Mouse (Mus musculus) embryo, embryonic 11 days (tissue): Measurements from ENCODE around the gene Arrdc2.

ENCODE experiments used
- DNase-seq: peaks from one replicate; pipeline ENCODE4 v3.0.0-alpha.2; 2015

Gene Arrdc2

DNA sequence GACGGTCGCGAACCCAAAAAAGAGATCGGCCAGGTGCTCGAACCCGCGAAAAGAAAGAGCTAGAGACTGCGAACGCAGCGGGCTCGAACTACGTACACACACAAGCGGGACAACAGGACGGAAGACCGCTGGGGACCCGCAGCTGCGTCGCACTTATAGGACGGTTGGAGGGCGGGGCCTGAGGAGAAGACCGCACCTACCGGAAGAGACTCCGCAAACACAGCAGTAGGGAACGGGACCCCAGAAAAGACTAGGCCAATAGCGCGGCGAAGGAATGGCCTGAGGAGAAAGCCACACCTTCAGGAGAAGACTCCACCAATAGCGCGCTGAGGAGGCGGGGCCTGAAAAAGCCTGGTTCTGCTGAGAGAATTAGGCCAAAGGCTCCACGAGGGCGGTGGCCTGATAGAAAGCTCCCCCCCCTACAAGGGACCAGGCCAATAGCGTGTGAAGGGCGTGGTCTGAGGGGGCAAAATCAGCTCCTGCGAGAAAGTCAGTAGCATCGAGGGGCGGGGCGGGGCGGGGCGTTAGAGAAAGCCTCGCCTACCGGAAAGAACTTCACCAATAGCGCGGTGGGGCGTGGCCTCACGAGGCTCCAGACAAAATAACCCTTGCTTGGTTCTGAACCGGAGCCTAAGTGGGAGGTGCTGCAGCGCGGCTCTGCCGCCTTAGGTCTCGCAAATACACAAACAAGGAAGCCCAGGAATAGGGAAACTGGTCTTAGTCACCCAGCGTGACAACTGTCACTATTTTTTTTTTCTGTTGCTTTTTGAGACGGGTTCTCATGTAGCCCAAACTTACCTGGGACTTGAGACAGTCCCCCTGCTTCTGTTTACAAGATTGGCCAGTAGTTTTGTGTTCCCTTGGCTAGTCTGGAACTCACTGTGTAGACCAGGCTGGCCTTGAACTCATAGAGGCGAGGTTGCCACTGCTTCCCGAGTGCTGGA is at the start of gene Arrdc2:
Arrdc2 (minus strand) TSS at position 313 of the 944 bp plus-strand sequence.
- peak; percentile 100 for DNase-seq

DNA sequence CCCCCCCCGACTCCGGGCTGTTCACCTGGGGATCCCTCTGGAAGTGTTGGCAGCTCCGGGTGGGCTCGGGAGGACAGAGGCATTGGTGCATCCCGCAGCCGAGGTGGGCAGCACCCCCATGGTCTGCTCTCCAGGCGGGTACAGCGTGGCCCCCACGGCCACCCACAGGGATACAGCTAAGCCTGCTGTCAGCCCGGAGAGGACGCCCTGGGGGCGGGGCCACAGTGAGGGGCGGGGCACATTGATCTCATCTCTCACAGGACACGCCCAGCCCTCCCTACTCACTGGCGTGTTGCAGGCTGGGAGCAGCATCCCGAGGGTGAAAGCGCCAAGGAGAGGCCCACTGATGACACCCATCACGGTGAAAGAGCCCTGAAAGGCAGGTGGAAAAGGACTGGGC is 48.1 kb upstream of the Arrdc2 start:
- peak; percentile 58 for DNase-seq

DNA sequence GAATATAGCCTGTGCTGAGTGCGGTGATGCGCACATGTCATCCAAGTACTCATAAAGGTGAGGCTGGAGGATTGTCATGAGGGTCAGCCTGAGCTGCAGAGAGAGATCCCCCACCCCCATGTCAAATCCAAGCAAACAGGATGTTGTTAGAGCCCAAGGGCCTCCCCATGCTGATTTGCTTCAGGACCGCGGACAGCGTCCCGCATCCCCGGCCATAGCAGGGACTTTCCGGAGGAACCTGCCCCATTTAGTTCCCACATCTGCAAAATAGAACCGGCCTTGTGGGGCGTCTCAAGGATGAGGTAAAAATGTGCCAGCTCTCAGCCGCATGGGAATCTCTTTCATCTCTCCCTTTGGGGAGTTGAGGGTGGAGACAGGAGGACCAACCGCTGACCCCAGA is 46.1 kb upstream of the Arrdc2 start:
- peak; percentile 69 for DNase-seq

DNA sequence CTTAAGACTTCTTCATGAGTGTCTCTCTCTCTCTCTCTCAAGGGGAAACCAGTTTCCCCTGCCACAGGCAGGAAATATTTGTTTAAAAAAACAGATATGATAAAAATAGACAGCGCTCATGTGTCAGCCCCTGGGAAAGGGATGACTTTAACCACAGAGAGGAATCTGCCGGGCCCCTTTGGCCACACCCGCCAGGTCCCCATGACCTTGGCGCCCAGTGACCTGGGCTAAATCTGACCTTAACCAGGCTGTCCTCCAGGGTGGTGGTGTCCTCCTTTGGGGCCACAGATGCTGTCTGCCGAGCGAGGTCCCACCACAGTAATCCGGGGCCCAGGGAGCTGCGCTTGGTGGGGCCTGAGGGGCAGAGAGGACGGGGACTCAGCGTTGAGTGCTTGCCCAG is 45.2 kb upstream of the Arrdc2 start:
- DNase-seq = no peak

DNA sequence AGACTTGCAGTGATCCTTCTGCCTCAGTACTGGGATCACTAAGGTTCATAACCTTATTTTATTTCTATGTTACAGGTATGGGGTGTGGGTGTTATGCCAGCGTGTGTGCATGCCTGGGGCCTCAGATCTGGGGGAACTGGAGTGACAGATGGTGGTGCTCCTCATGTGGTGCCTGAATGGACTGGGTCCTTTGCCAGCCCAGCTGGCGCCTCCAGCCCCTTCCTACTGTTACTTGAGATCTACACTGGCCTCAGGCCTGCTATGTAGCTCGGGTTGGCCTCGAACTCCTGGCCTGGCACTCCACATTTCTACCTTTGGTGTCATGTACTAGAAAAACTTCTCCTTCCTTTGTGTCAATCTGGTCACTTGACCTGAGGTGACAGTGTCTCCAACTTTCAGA is 44.7 kb upstream of the Arrdc2 start:
- DNase-seq = no peak

DNA sequence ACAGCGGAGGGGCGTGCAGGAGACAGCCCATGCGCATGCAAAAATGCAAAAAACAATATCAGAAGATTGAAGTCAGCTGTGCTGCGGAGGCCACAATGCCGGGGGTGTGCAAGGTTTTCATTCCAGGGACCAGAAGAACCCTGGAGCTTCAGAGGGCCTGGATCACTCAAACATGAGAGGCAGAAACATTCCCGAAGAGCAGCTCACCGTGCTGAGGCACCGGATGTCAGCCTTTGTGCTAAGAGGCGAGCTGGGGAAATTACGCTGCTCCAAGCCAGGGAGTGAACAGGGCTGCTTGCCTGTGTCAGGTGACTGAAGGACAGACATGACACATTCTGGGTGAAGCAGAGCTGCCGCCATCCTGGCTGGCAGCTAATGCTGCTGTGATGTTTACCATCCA is 41.0 kb upstream of the Arrdc2 start:
- DNase-seq = no peak

DNA sequence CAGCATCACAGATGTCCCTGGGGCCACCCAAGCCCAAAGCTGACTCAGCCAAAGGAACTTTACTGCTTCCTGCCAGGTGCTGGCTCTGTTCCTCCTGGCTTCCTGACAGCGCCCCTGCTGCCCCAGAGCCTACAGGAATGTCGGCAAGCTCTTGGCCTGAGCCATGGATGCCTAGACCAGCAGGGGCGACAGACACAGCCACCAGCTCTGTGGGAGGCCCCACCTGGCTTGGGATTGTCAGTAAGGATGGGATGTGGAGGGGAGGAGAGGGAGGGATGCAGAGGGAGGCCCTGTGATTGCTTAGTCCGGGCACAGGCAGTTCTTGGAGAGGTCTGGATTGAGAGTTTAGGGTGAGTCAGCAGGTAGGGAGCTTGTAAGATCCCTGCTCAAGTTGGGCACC is 40.6 kb upstream of the Arrdc2 start:
- DNase-seq = no peak

DNA sequence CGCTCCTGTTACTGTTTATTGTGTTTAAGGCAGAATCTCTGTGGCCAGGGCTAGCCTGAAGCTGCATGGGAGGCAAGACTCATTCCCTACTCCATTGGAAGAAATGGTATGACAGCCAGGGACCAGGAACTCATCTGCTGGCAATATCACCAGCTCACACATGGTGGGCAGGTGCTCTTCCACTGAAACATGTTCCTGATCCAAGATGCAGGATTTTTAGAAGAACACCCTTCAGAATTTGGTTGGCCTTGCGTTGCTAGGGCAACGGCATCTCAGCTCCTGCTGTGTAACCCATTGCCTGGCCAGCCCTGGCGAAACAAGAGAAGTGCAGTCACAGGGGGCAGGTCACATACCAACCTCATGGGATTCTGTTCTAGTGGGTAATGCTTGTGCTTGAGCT is 40.0 kb upstream of the Arrdc2 start:
- no peak for DNase-seq

DNA sequence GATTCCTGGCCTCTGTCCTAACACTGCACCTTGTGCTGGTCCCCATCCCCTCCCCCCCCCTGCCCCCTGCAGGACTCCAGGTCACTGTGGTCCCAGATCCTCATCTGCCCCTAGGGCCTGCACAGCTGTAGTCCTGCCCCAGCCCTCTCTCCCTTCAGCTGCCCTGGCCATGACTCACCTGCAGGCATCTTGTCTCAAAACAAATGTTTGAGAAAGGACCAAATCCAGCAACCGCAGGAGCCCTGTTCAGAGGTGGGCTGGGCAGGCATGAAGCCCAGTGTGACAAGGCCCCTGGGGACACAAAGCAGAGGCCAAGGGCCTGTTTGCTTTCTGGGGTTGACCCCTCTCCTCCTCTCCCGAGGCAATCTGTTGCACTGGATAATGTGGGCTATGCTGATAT is 38.7 kb upstream of the Arrdc2 start:
- DNase-seq = no peak

DNA sequence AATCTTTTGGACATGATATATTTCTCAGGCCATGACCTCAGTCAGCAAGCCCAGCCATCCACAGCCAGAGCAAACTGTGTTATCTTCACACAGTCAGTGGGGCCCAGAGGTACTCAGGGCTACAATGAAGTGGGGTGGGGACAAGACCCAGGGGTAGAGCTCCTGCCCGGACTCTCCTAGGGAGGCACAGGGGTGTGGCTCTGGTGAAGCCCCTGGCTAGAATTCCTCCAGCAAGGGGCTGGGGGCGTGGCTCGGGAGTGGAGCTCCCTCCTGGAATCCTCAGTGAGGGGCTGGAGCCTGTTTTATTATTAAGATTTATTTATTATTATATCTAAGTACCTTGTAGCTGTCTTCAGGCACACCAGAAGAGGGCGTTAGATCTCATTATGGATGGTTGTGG is 36.9 kb upstream of the Arrdc2 start:
- DNase-seq = no peak

DNA sequence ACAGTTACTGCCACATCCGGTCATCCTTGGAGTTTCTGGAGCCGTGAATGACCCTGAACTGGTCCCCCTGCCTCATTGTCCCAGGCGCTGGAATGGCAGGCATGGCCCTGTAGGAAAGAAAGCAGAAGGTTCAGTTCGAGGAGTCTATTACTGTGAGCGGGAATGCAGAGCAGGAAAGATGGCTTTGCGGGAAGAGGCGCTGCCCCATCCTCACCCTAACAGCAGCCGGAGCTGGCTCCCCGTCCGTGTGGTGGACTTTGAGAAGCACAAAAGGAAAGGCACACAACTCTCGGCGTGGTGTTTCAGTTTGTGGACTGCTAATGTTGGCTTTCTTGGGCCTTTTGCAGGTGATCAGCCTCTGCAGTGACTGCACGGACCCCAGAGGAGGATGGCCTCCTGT is 34.9 kb upstream of the Arrdc2 start:
- no peak for DNase-seq

DNA sequence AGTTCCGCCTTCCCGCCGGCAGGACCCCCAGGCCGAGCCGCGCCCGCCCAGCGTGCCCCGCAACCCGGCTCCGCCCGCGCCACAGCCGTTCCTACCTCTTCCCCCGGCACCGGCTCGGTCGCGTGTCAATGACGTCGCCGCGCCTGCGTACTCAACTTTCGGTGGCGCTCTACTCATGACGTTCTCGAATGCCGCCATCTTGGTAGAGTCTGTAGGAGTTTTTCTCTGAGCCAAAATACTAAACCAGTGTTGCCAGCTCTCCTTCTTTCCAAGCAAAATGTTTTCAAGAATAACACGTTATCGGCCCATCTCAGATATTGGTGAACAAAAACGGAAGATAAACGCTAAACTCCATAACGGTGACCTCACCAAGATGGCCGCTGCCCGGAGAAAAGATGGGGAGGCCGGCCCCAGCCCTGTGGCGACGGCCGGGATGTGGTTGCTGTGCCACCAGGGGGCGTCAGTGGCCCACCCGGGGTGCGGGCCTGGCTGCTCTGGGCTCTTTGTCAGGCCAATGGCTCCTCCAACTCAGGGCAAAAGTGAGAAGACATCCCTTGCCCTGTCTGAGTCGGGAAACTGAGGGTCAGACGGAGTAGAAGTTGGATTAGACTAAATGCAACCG is 34.0 kb upstream of the Arrdc2 start, which contains the start of gene Ccdc124:
Ccdc124 (minus strand) TSS at position 572 of the 622 bp plus-strand sequence.
- peak; percentile 96 for DNase-seq

DNA sequence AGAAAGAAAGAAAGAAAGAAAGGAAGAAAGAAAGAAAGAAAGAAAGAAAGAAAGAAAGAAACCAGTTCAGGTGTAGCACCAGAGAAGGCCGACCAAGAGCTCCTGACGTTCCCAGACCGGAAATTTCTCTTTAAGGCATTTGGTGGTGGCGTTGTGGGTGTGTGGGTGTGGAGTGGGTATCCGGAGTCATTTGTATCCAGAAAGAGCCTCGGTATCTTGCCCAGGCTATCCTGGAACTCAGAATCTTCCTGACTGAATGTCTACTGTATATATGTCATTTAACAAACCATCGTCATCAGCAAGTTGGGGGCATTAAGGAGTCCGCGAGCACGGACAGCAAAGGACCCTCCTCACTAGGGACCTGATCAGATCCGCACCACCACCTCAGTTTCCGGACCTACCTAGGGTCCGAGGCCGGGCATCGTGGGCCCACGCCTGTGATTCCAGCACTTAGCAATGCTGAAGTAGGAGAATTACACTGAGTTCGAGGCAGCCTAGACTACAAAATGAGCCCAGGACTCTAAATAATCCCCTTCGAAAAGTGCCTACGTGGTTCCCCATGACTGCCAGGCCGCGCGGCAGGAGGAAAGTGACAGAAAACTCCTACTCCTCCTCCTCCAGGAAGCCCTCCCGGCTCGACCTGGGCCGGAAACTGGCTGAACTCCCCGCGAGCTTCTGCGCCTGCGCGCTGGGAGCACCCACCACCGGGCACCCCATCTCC is 33.3 kb upstream of the Arrdc2 start:
- DNase-seq = no peak

DNA sequence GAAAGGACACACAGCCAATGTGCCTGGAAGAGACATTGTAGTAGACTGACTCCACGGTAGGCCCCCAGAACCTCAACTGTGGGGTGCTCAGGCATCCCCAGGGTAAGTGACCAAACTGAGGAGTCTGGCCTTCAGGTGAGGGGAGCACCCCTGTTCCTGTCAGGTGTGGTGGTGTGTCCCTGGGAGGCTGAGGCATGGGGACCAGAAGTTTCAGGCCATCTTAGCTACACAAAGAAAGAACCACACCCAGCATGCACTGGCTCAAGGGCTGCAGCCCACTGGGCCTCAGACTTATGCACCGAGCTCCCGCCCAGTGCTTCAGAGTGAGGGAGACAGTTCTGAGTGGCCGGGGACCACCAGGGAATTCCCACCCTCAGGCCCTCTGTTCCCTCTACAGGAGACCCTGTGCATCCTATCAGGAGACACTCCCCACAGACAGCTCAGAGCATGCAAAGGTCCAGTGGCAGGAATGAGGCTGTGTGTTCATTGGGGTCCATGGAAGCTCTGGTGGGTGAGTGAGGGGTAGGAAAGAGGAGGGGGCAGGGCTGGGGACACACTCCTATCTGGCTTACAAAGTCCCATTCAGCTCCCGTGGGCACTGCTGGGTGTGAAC is 31.8 kb upstream of the Arrdc2 start:
- no peak for DNase-seq

DNA sequence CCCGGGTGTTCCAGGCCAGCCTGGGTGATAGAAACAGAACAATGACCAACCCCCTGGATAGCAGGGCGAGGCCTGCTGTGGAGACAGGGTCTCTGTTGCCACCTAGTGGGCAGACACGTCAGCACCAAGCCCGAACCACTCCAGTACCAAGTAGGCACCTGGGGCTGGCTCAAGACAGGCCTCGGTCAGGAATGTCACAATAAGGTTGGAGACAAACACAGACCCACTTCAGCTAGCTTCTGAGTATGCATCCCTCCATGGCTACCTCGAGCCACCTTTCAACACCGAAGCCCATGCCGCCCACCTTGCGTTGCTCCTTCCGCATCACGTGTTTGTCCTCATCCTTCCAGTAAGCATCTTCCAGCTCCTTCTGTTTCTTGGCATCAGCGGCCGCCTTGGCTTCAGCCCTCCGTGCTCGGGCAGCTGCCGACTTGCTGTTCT is 30.1 kb upstream of the Arrdc2 start:
- peak; percentile 86 for DNase-seq

DNA sequence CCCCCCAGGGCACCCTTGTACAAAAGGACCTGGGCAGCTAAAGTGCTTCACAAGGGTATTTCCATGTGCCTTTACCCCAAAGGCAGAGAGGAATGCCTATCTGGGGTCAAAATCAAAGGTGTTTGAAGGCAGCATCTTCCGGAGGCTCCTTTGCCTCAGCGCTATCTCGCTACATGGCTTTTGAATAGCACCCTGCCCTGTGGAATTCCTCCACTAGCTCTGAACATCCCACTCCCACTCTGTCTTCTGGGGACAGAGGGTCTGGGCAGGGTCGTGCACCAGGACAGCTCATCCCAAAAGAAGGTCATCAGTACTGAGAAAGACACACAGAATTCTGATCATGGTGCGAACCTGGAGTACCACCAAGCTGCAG is 29.7 kb upstream of the Arrdc2 start:
- DNase-seq = no peak

DNA sequence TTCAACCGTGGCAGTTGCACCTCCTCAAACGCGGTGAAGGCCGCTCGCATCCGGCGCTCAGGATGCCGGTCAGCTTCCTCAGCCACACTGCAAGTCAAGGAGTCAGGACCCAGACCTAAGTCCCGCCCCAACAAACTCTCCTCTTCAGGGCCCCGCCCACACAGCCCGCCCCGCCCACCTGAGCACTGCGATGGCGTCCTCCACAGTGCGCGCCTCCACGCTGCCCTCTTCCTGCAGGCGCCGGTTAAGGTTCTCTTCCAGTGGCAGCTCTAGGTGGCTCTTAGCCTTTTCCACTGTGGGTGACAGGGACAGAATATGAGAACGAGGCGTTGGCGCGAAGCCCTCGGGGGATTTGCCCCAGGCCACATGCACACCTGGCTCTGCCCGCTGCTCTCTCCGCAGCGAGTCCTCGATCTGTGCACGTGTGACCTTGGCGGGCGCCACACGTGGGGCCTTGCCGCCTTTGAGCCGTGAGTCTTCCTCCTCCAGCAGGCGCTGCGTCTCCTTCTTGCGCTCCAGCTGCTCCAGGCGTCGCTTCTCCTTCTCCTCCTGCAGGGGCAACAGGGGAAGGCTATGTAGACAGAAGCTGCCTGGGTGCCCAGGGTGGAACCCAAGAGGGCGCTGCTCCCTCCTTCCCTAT is 29.2 kb upstream of the Arrdc2 start:
- DNase-seq = peak; percentile 82

DNA sequence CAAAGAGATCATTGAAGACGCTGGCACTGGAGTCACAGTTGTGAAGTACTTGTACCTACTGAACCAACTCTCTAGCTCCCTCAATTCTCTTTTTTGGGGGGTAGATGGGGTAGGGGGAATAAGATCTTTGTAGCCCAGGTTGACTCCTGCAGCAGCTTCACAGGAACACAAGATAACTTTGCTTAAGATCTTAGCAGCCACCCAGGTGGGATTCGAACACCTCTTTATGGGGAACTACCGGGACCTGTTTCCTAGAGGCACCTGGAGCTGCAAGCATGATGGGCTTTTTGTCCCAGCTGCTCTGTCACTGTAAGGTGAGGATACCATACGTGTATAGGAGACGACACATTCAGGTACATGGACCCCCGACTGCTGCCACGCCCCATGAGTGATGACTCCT is 27.0 kb upstream of the Arrdc2 start:
- DNase-seq = no peak

DNA sequence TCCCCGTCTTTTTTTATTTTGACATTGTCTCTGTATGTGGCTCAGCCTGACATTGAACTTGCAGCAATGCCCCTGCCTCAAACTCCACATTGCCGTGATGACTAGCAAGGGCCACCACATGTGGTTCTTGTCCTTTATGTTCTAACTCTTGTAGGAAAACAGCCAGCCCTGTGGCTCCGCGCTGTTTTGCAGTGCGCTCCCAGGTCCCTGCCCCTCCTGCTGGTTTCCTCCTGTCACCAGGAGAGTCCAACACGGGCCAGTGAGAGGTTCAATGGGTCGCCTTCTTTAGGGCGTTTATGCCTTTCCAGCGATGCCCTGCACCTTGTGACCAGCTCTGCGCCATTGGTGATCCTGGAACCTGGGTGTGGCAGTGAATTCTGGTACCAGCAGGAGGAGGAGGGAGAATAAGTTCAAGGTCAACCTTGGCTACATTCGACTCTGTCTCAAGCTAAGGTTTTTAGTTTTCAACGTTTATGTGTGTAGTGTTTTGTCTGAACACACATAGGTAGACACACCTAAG is 26.5 kb upstream of the Arrdc2 start:
- DNase-seq = no peak

DNA sequence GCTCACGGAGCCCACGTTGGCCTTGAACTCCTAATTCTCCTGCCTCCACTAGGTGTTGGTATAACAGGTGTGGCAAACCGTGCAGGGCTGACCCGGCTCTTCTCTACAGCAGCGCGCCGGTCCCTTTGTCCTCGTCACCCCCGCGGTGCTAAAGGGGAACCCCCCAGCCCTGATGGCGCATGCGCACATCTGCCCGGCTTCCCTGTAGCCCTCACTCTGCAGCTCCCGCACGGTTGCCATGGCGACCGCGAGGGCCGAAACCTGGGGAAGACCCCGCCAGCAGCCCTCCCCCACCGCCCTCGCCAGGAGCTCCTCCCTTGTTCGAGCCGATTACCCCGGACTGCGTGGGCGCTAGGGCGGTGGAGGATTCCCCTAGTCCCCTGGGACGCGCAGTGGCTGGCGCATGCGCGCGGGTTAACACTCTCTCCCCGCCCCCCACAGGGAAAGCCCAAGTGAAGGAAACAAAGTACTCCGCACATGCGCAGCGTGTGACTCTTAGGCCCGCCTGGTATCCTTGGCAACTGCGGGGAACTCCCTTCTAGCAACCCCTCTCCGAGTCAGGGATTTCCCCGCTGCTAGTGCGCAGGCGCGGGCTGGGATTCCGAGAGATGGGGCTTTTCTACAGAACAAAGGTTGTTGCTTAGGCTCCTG is 26.0 kb upstream of the Arrdc2 start:
- DNase-seq = peak; percentile 100

DNA sequence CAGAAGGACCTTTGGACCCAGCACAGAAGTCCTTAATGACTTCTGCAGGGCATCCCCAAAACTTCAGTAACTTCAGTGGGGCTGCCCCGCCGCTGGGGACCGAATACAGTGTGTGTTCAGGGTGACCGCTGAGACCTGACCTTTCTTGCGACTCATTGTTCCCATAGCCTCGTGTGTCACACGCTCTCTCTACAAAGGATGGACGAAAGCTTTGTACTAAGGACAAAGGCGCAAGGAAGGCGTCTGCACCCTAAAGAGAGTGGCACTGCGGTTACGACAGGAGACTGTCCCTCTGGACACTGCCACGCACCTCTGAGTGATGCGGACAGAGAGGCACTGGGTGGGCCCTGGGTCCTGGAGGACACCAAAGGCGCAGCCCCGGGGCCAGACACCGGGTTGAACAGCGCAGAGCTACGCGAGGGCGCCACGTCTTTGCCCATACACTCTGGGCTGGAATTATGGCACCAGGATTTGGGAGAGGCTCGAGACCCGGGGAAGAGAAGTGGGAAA is 25.2 kb upstream of the Arrdc2 start:
- peak; percentile 72 for DNase-seq
